20 mouse cellular contexts compared by ENCODE assay signal in the genomic region with DNA sequence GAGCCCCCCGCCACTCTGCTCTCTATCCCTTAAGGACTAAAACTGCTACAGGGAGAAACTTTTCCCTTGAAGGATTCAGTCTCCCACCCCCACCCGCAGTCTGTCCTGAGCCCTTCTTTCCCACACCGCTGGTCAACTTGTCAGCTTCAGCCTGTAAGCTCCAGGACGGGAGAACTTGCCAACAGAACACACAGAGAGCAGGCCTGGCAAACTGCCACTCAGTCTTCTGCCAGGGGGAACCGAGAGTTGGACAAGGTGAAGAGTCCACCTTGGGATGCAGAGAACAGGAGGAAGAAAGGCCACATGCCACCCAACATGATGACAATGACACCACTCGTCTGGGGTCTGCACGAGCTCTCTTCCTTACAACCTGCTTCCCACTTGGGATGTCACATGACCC. TPM values are rescaled to one million over a fixed set of nuclear protein-coding genes. Genes with fewer than 3 reads are reported as not detected.
DNase-seq lines count a peak whose midpoint lies in the region; ATAC-seq and TF ChIP-seq lines count a peak whose summit lies in the region.
"Had no signal": no experiment of that assay in that cellular context is flagged by ENCODE, and none has a peak within 500 bp of the region (broad histone marks: within the 10 kb centered on the region; RNA-seq: fewer than 3 reads in every experiment).

No protein-coding gene starts in this region.

- H3K4me3 ChIP-seq in heart, postnatal 0 days (ENCODE audit: low read depth, low read length): no peak overlapping the region
- H3K4me3 ChIP-seq in kidney, embryonic 14.5 days (ENCODE audit: low read length): no peak overlapping the region
- H3K4me3 ChIP-seq: limb, embryonic 10.5 days; liver, embryonic 15.5 days; myocyte had no signal

- H3K9ac ChIP-seq in heart, postnatal 0 days (replicated peaks; ENCODE audit: low read depth, low read length): no peak overlapping the region
- no peak overlapping the region for H3K9ac ChIP-seq in kidney, embryonic 14.5 days (ENCODE audit: low read depth, low read length)
- H3K9ac ChIP-seq: liver, embryonic 15.5 days had no signal

- H3K4me1 ChIP-seq in heart, postnatal 0 days (ENCODE audit: control insufficient read depth, insufficient read depth): no peaks in the 10 kb centered on the region
- peaks cover 7% of the 10 kb centered on the region; the same call in 1 of the 2 replicates for H3K4me1 ChIP-seq in kidney, embryonic 14.5 days (ENCODE audit: control insufficient read depth, insufficient read depth, low read length)

- WGBS in heart, postnatal 0 days: 43% methylated on average over 7 of the region's 7 CpGs
- WGBS in kidney, embryonic 14.5 days: 71% methylated on average over 7 of the region's 7 CpGs

- H3K27me3 ChIP-seq in heart, postnatal 0 days (ENCODE audit: control insufficient read depth, insufficient read depth, low read length): no peaks in the 10 kb centered on the region
- no peaks in the 10 kb centered on the region for H3K27me3 ChIP-seq in kidney, embryonic 14.5 days (ENCODE audit: control insufficient read depth, insufficient read depth, low read length)
- H3K27me3 ChIP-seq: liver, embryonic 15.5 days; Patski had no signal

- TF ChIP-seq CTCF in heart, postnatal 0 days (IDR thresholded peaks at IDR 0.05; ENCODE audit: low read depth): no peak
- TF ChIP-seq CTCF in brain, embryonic 14.5 days (IDR thresholded peaks at IDR 0.05; ENCODE audit: borderline replicate concordance, extremely low read depth, insufficient read depth, insufficient read length): no peak

- no peak for TF ChIP-seq POLR2A in brain, embryonic 14.5 days (IDR thresholded peaks at IDR 0.05; ENCODE audit: borderline replicate concordance, extremely low read depth, insufficient read depth, insufficient read length, poor library complexity, severe bottlenecking)

- no peak for TF ChIP-seq EP300 in heart, postnatal 0 days (IDR thresholded peaks at IDR 0.05; ENCODE audit: low read depth)

- H3K4me2 ChIP-seq in heart, postnatal 0 days (ENCODE audit: low read depth, low read length): no peak overlapping the region
- H3K4me2 ChIP-seq in kidney, embryonic 14.5 days (replicated peaks; ENCODE audit: low read depth, low read length): no peak overlapping the region
- H3K4me2 ChIP-seq: liver, embryonic 15.5 days; midbrain, embryonic 11.5 days had no signal

- DNase-seq in heart, postnatal 0 days (ENCODE audit: low spot score): peak; percentile 61
- DNase-seq in heart, adult 11 months: no peak
- peak; percentile 72 to 77 for DNase-seq in kidney, postnatal 25 days
- DNase-seq in brain, embryonic 14.5 days (ENCODE audit: low read depth): peak; percentile 41
- peak; percentile 77 for DNase-seq in cerebellum, adult 9-11 months
- DNase-seq in urinary bladder, postnatal 10 days (ENCODE audit: low spot score): no peak
- DNase-seq: gastrocnemius, postnatal 10 days; layer of hippocampus, postnatal 36 days; lung, postnatal 4 days; right cerebral cortex, adult 18-20 months; thymus, postnatal 4 days had no signal

- ATAC-seq in heart, postnatal 0 days (ENCODE audit: insufficient read depth, low read depth): peak; percentile 46
- ATAC-seq in kidney, embryonic 14.5 days (ENCODE audit: low FRiP score, low TSS enrichment): no peak
- no peak for ATAC-seq in erythroid progenitor cell, adult 5-6 weeks (replicated peaks; ENCODE audit: low FRiP score, poor library complexity, severe bottlenecking)
- ATAC-seq: hindbrain, embryonic 16.5 days; Patski had no signal

- H3K36me3 ChIP-seq in heart, postnatal 0 days (replicated peaks; ENCODE audit: control insufficient read depth, insufficient read depth, low read length): no peaks in the 10 kb centered on the region; the same call in 1 of the 2 replicates
- H3K36me3 ChIP-seq in kidney, embryonic 14.5 days (ENCODE audit: control insufficient read depth, insufficient read depth, low read length): peaks cover 12% of the 10 kb centered on the region; the same call in 1 of the 2 replicates
- H3K36me3 ChIP-seq: liver, embryonic 15.5 days had no signal

- H3K27ac ChIP-seq in heart, postnatal 0 days (ENCODE audit: low read depth): no peak overlapping the region
- H3K27ac ChIP-seq in kidney, embryonic 14.5 days (ENCODE audit: low read depth, low read length): no peak overlapping the region
- H3K27ac ChIP-seq: limb, embryonic 10.5 days; liver, embryonic 15.5 days had no signal

- H3K9me3 ChIP-seq in heart, postnatal 0 days (replicated peaks; ENCODE audit: control insufficient read depth, low read length): no peaks in the 10 kb centered on the region
- no peaks in the 10 kb centered on the region for H3K9me3 ChIP-seq in kidney, embryonic 14.5 days (ENCODE audit: control insufficient read depth, low read length)
- H3K9me3 ChIP-seq: limb, embryonic 10.5 days; liver, embryonic 15.5 days had no signal

RNA-seq across cellular contexts. Expression of a gene that starts 56.1 kb away (rescaled TPM):
- 12.3 and 29.2 TPM in 2 replicates for total RNA-seq in heart, postnatal 0 days (2014; rRNA removed; ENCODE audit: low replicate concordance)
- polyA plus RNA-seq in heart, postnatal 0 days (2015; fragmentation: Nextera tagmentation; extraction: Ambion mirVana): 2.6 TPM in 2 replicates
- polyA plus RNA-seq in kidney, embryonic 14.5 days (2014; fragmentation: Nextera tagmentation; extraction: Ambion mirVana): 24.7 and 26.9 TPM in 2 replicates
- 70.6 and 89.3 TPM in 2 replicates for polyA plus RNA-seq in brain, embryonic 14.5 days (2012; rRNA removed)
- total RNA-seq in erythroid progenitor cell, adult 5-6 weeks (2015; ENCODE audit: low replicate concordance): 3.4 TPM in 1 of 2 replicates, not detected in the other
- total RNA-seq in erythroid progenitor cell, adult 5-6 weeks (2017; ENCODE audit: low replicate concordance): 0.77 and 1.8 TPM in 2 replicates
- total RNA-seq: neutrophil, adult 5-6 weeks had no signal

Comparison
In these comparisons a context has a peak if more than half of its experiments do, and no peak if none do; other contexts are left out.
1. DNase-seq: peak in heart, postnatal 0 days (single experiment), kidney, postnatal 25 days (2 of 2), brain, embryonic 14.5 days (single experiment) and cerebellum, adult 9-11 months (single experiment); none in heart, adult 11 months (single experiment) and urinary bladder, postnatal 10 days (single experiment).